Mouse (Mus musculus): ENCODE measurements at regions not wholly inside any gene's neighbourhood (a gene's known extent, or its start where the extent isn't known, plus 50 kb on each side); places are given as distances from the start of the nearest gene placed in this dataset.
"Not testable (repeated sequence)": the region's sequence is repeated elsewhere in the genome, so short reads cannot be mapped to it uniquely, and the experiment has no call there.

GRCm38 (mm10) chr9:83728428-83728827, 77.6 kb downstream of the Elovl4 start:
- WGBS: 89% methylated on average over 8 of the region's 8 CpGs
- TF ChIP-seq POLR2A (IDR thresholded peaks at IDR 0.05; ENCODE audit: insufficient read depth, low read depth, low read length) (no peak), CTCF (IDR thresholded peaks at IDR 0.05; ENCODE audit: insufficient read depth, low read depth, low read length) (no peak)
- Histone ChIP-seq H3K4me1 (ENCODE audit: control insufficient read depth, insufficient read depth, low read length) (no peaks in the 10 kb centered on the region), H3K27ac (ENCODE audit: insufficient read depth, low read depth, low read length) (no peak overlapping the region), H3K4me3 (ENCODE audit: insufficient read depth, low read depth, low read length) (no peak overlapping the region)

GRCm38 (mm10) chr9:83727462-83728189, 78.5 kb downstream of the Elovl4 start:
- no peak overlapping the region for H3K4me3 ChIP-seq (ENCODE audit: insufficient read depth, low read depth, low read length)
- WGBS: 8% methylated on average over 14 of the region's 14 CpGs
- H3K27ac ChIP-seq (ENCODE audit: insufficient read depth, low read depth, low read length): no peak overlapping the region
- H3K4me1 ChIP-seq (ENCODE audit: control insufficient read depth, insufficient read depth, low read length): no peaks in the 10 kb centered on the region
- TF ChIP-seq POLR2A (IDR thresholded peaks at IDR 0.05; ENCODE audit: insufficient read depth, low read depth, low read length) (no peak), CTCF (IDR thresholded peaks at IDR 0.05; ENCODE audit: insufficient read depth, low read depth, low read length) (peak; percentile 87)

GRCm38 (mm10) chr9:83726979-83727378, 79.1 kb downstream of the Elovl4 start:
- Histone ChIP-seq H3K4me3 (ENCODE audit: insufficient read depth, low read depth, low read length) (no peak overlapping the region), H3K27ac (ENCODE audit: insufficient read depth, low read depth, low read length) (no peak overlapping the region), H3K4me1 (ENCODE audit: control insufficient read depth, insufficient read depth, low read length) (no peaks in the 10 kb centered on the region)
- TF ChIP-seq CTCF (IDR thresholded peaks at IDR 0.05; ENCODE audit: insufficient read depth, low read depth, low read length) (no peak), POLR2A (IDR thresholded peaks at IDR 0.05; ENCODE audit: insufficient read depth, low read depth, low read length) (no peak)
- WGBS: 52% methylated on average over 16 of the region's 16 CpGs

- 25% methylated on average over 9 of the region's 9 CpGs for WGBS
- TF ChIP-seq CTCF (IDR thresholded peaks at IDR 0.05; ENCODE audit: insufficient read depth, low read depth, low read length): no peak
- TF ChIP-seq POLR2A (IDR thresholded peaks at IDR 0.05; ENCODE audit: insufficient read depth, low read depth, low read length): no peak
- no peaks in the 10 kb centered on the region for H3K4me1 ChIP-seq (ENCODE audit: control insufficient read depth, insufficient read depth, low read length)
- no peak overlapping the region for H3K4me3 ChIP-seq (ENCODE audit: insufficient read depth, low read depth, low read length)
- no peak overlapping the region for H3K27ac ChIP-seq (ENCODE audit: insufficient read depth, low read depth, low read length)
Observed at GRCm38 (mm10) chr9:83726105-83726504, 80.0 kb downstream of the Elovl4 start.

- WGBS: 73% methylated on average over 8 of the region's 8 CpGs
- no peak overlapping the region for H3K27ac ChIP-seq (ENCODE audit: insufficient read depth, low read depth, low read length)
- no peak overlapping the region for H3K4me3 ChIP-seq (ENCODE audit: insufficient read depth, low read depth, low read length)
- TF ChIP-seq POLR2A (IDR thresholded peaks at IDR 0.05; ENCODE audit: insufficient read depth, low read depth, low read length) (no peak), CTCF (IDR thresholded peaks at IDR 0.05; ENCODE audit: insufficient read depth, low read depth, low read length) (no peak)
- H3K4me1 ChIP-seq (ENCODE audit: control insufficient read depth, insufficient read depth, low read length): no peaks in the 10 kb centered on the region
Observed at GRCm38 (mm10) chr9:83725545-83725944, 80.5 kb downstream of the Elovl4 start.

- no peak for TF ChIP-seq POLR2A (IDR thresholded peaks at IDR 0.05; ENCODE audit: insufficient read depth, low read depth, low read length)
- no peak for TF ChIP-seq CTCF (IDR thresholded peaks at IDR 0.05; ENCODE audit: insufficient read depth, low read depth, low read length)
- H3K4me3 ChIP-seq (ENCODE audit: insufficient read depth, low read depth, low read length): no peak overlapping the region
- H3K4me1 ChIP-seq (ENCODE audit: control insufficient read depth, insufficient read depth, low read length): no peaks in the 10 kb centered on the region
- WGBS: 59% methylated on average over 2 of the region's 2 CpGs
- no peak overlapping the region for H3K27ac ChIP-seq (ENCODE audit: insufficient read depth, low read depth, low read length)
Observed at GRCm38 (mm10) chr9:83720982-83721381, 85.1 kb downstream of the Elovl4 start.

GRCm38 (mm10) chr9:83719811-83720210, 86.3 kb downstream of the Elovl4 start:
- WGBS: 78% methylated on average over 4 of the region's 4 CpGs
- Histone ChIP-seq H3K4me3 (ENCODE audit: insufficient read depth, low read depth, low read length) (no peak overlapping the region), H3K27ac (ENCODE audit: insufficient read depth, low read depth, low read length) (no peak overlapping the region), H3K4me1 (ENCODE audit: control insufficient read depth, insufficient read depth, low read length) (no peaks in the 10 kb centered on the region)
- TF ChIP-seq CTCF (IDR thresholded peaks at IDR 0.05; ENCODE audit: insufficient read depth, low read depth, low read length): no peak
- TF ChIP-seq POLR2A (IDR thresholded peaks at IDR 0.05; ENCODE audit: insufficient read depth, low read depth, low read length): no peak

GRCm38 (mm10) chr9:83718084-83718483, 88.0 kb downstream of the Elovl4 start:
- H3K27ac ChIP-seq (ENCODE audit: insufficient read depth, low read depth, low read length); H3K4me1 ChIP-seq (ENCODE audit: control insufficient read depth, insufficient read depth, low read length); H3K4me3 ChIP-seq (ENCODE audit: insufficient read depth, low read depth, low read length): not testable (repeated sequence)
- WGBS: 95% methylated on average over 2 of the region's 2 CpGs

GRCm38 (mm10) chr9:83716101-83716763, 89.8 kb downstream of the Elovl4 start:
- WGBS: 74% methylated on average over 5 of the region's 5 CpGs
- no peak overlapping the region for H3K4me3 ChIP-seq (ENCODE audit: insufficient read depth, low read depth, low read length)
- TF ChIP-seq POLR2A (IDR thresholded peaks at IDR 0.05; ENCODE audit: insufficient read depth, low read depth, low read length) (no peak), CTCF (IDR thresholded peaks at IDR 0.05; ENCODE audit: insufficient read depth, low read depth, low read length) (no peak)
- no peaks in the 10 kb centered on the region for H3K4me1 ChIP-seq (ENCODE audit: control insufficient read depth, insufficient read depth, low read length)
- no peak overlapping the region for H3K27ac ChIP-seq (ENCODE audit: insufficient read depth, low read depth, low read length)

Data from olfactory bulb, adult 2 months (tissue).